Mouse (Mus musculus): ENCODE measurements around the gene Enthd1.

- TF ChIP-seq CTCF (IDR thresholded peaks at IDR 0.05; ENCODE audit: control insufficient read depth, insufficient read depth, low read length) (no peak), POLR2A (IDR thresholded peaks at IDR 0.05; ENCODE audit: borderline replicate concordance, control insufficient read depth, low read depth, low read length) (no peak)
Observed at GRCm38 (mm10) chr15:80610335-80610734, 45.4 kb upstream of the Enthd1 start.

Data from bone marrow, adult 2 months (tissue).